Mouse (Mus musculus): ENCODE measurements around the gene Zdhhc25. TPM values are rescaled to one million over a fixed set of nuclear protein-coding genes. Genes with fewer than 3 reads are reported as not detected.
A peak's percentile ranks its signal among the peaks of the same experiment; 100 is the strongest.

Gene Zdhhc25
- polyA plus RNA-seq, 1 experiment from 2014 or later, result not detected

- Histone ChIP-seq H3K9ac (no peak overlapping the region), H3K27me3 (ENCODE audit: insufficient read depth, low read length) (no peaks in the 10 kb centered on the region), H3K27ac (ENCODE audit: low read depth) (no peak overlapping the region), H3K4me1 (ENCODE audit: insufficient read depth) (no peaks in the 10 kb centered on the region), H3K36me3 (ENCODE audit: insufficient read depth) (no peaks in the 10 kb centered on the region), H3K9me3 (ENCODE audit: low read depth, low read length) (no peaks in the 10 kb centered on the region), H3K4me2 (no peak overlapping the region), H3K4me3 (ENCODE audit: low read depth, low read length) (no peak overlapping the region)
- no peak for ATAC-seq (ENCODE audit: insufficient read depth)
- WGBS, result 70% methylated on average over 16 of the region's 16 CpGs
- no peak for DNase-seq
- no peak for TF ChIP-seq CTCF (IDR thresholded peaks at IDR 0.05; ENCODE audit: low read depth)
Observed at GRCm38 (mm10) chr15:88617125-88617524, 17.0 kb downstream of the Zdhhc25 start.

- no peak overlapping the region for H3K4me2 ChIP-seq
- ATAC-seq (ENCODE audit: insufficient read depth) (no peak), DNase-seq (peak; percentile 66)
- no peaks in the 10 kb centered on the region for H3K9me3 ChIP-seq (ENCODE audit: low read depth, low read length)
- no peaks in the 10 kb centered on the region for H3K27me3 ChIP-seq (ENCODE audit: insufficient read depth, low read length)
- peak; percentile 48 for TF ChIP-seq CTCF (IDR thresholded peaks at IDR 0.05; ENCODE audit: low read depth)
- H3K27ac ChIP-seq (ENCODE audit: low read depth), result no peak overlapping the region
- H3K9ac ChIP-seq, result no peak overlapping the region
- 37% methylated on average over 17 of the region's 17 CpGs for WGBS
- H3K36me3 ChIP-seq (ENCODE audit: insufficient read depth), result no peaks in the 10 kb centered on the region
- H3K4me1 ChIP-seq (ENCODE audit: insufficient read depth), result no peaks in the 10 kb centered on the region
- H3K4me3 ChIP-seq (ENCODE audit: low read depth, low read length), result no peak overlapping the region
Observed at GRCm38 (mm10) chr15:88618008-88618773, 18.1 kb downstream of the Zdhhc25 start.

DNA sequence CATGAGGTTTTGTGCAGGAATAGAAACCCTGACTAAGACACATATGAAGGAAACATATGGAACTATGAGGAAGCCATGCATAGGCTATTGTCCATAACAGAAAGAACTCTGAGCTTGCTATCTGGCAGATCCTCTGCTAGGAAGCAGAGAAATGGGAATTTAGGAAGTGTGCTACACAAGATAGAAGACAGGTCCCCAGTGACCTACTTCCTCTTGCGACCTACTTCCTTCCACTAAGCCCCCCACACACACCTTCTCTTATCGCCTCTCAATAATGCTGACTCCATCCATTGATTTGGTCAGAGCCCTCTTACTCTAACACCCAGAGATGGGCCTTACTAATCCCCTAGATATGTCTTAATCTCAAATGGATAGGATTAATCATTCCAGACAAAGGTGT is 19.9 kb downstream of the Zdhhc25 start:
- DNase-seq, result no peak
- H3K36me3 ChIP-seq (ENCODE audit: insufficient read depth), result no peaks in the 10 kb centered on the region
- H3K27me3 ChIP-seq (ENCODE audit: insufficient read depth, low read length), result no peaks in the 10 kb centered on the region
- no peak overlapping the region for H3K27ac ChIP-seq (ENCODE audit: low read depth)
- no peak overlapping the region for H3K9ac ChIP-seq
- no peak for TF ChIP-seq CTCF (IDR thresholded peaks at IDR 0.05; ENCODE audit: low read depth)
- no peaks in the 10 kb centered on the region for H3K4me1 ChIP-seq (ENCODE audit: insufficient read depth)
- no peak for ATAC-seq (ENCODE audit: insufficient read depth)
- 86% methylated on average over 2 of the region's 2 CpGs for WGBS
- H3K4me3 ChIP-seq (ENCODE audit: low read depth, low read length), result no peak overlapping the region
- no peaks in the 10 kb centered on the region for H3K9me3 ChIP-seq (ENCODE audit: low read depth, low read length)
- no peak overlapping the region for H3K4me2 ChIP-seq

DNA sequence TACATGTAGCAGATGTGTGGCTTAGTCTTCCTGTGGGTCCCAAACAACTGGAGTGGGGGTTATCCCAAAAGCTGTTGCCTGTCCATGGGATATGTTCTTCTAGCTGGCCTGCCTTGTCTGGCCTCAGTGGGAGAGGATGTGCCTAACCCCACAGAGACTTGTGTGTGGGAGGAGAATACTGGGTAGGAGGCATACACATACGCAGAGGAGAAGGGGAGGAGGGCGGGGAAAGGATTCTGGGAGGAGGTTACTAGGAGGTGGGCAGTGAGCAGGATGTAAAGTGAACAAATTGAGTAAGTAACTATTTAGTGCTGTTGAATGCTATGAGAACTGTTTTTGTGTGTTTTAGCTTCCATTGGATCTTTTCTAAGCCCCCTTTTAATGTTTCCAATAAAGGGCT is 23.8 kb downstream of the Zdhhc25 start:
- no peaks in the 10 kb centered on the region for H3K27me3 ChIP-seq (ENCODE audit: insufficient read depth, low read length)
- H3K4me1 ChIP-seq (ENCODE audit: insufficient read depth), result no peaks in the 10 kb centered on the region
- no peak overlapping the region for H3K9ac ChIP-seq
- no peaks in the 10 kb centered on the region for H3K36me3 ChIP-seq (ENCODE audit: insufficient read depth)
- no peaks in the 10 kb centered on the region for H3K9me3 ChIP-seq (ENCODE audit: low read depth, low read length)
- DNase-seq (no peak), ATAC-seq (ENCODE audit: insufficient read depth) (no peak)
- no peak overlapping the region for H3K27ac ChIP-seq (ENCODE audit: low read depth)
- H3K4me3 ChIP-seq (ENCODE audit: low read depth, low read length), result no peak overlapping the region
- WGBS, result 79% methylated on average over 2 of the region's 2 CpGs
- H3K4me2 ChIP-seq, result no peak overlapping the region
- no peak for TF ChIP-seq CTCF (IDR thresholded peaks at IDR 0.05; ENCODE audit: low read depth)

- no peak overlapping the region for H3K9ac ChIP-seq
- no peaks in the 10 kb centered on the region for H3K27me3 ChIP-seq (ENCODE audit: insufficient read depth, low read length)
- ATAC-seq (ENCODE audit: insufficient read depth) (no peak), DNase-seq (no peak)
- no peak overlapping the region for H3K4me2 ChIP-seq
- H3K4me3 ChIP-seq (ENCODE audit: low read depth, low read length), result no peak overlapping the region
- TF ChIP-seq CTCF (IDR thresholded peaks at IDR 0.05; ENCODE audit: low read depth), result no peak
- H3K4me1 ChIP-seq (ENCODE audit: insufficient read depth), result no peaks in the 10 kb centered on the region
- H3K36me3 ChIP-seq (ENCODE audit: insufficient read depth), result no peaks in the 10 kb centered on the region
- H3K9me3 ChIP-seq (ENCODE audit: low read depth, low read length), result no peaks in the 10 kb centered on the region
- H3K27ac ChIP-seq (ENCODE audit: low read depth), result no peak overlapping the region
- 86% methylated on average over 6 of the region's 6 CpGs for WGBS
Observed at GRCm38 (mm10) chr15:88624874-88625277, 24.8 kb downstream of the Zdhhc25 start.

GRCm38 (mm10) chr15:88625303-88626066 is 25.4 kb downstream of the Zdhhc25 start:
- no peak for DNase-seq
- ATAC-seq (ENCODE audit: insufficient read depth), result no peak
- TF ChIP-seq CTCF (IDR thresholded peaks at IDR 0.05; ENCODE audit: low read depth), result no peak
- H3K27me3 ChIP-seq (ENCODE audit: insufficient read depth, low read length), result no peaks in the 10 kb centered on the region
- H3K36me3 ChIP-seq (ENCODE audit: insufficient read depth), result no peaks in the 10 kb centered on the region
- WGBS, result 73% methylated on average over 3 of the region's 3 CpGs
- no peak overlapping the region for H3K4me3 ChIP-seq (ENCODE audit: low read depth, low read length)
- H3K9ac ChIP-seq, result no peak overlapping the region
- no peaks in the 10 kb centered on the region for H3K4me1 ChIP-seq (ENCODE audit: insufficient read depth)
- no peaks in the 10 kb centered on the region for H3K9me3 ChIP-seq (ENCODE audit: low read depth, low read length)
- no peak overlapping the region for H3K27ac ChIP-seq (ENCODE audit: low read depth)
- H3K4me2 ChIP-seq, result no peak overlapping the region

DNA sequence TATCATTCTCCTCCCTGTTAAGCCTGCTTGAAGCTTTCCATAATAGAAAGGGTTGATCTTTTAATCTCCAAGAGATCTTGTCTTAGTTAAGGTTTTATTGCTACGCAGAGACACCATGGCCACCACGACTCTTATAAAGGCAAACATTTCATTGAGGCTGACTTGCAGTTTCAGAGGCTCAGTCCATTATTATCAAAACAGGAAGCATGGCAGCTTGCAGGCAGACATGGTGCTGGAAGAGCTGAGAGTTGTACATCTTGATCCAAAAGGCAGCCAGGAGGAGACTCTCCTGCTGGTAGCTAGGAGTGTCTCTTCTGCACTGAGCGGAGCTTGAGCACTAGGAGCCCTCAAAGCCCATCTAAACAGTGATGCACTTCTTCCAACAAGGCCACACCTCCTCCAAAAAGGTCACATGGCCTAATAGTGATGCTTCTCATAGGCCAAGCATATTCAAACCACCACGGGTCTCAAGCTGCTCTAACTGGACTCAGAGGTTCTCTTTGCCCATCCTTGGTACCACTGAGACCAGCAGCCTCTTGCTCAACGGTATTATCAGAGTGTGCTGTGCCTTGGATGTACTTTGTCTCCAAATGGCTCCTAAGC is 26.9 kb downstream of the Zdhhc25 start:
- DNase-seq (no peak), ATAC-seq (ENCODE audit: insufficient read depth) (no peak)
- Histone ChIP-seq H3K4me3 (ENCODE audit: low read depth, low read length) (no peak overlapping the region), H3K27me3 (ENCODE audit: insufficient read depth, low read length) (no peaks in the 10 kb centered on the region), H3K4me2 (no peak overlapping the region), H3K9ac (no peak overlapping the region), H3K27ac (ENCODE audit: low read depth) (no peak overlapping the region), H3K36me3 (ENCODE audit: insufficient read depth) (no peaks in the 10 kb centered on the region), H3K4me1 (ENCODE audit: insufficient read depth) (no peaks in the 10 kb centered on the region), H3K9me3 (ENCODE audit: low read depth, low read length) (no peaks in the 10 kb centered on the region)
- WGBS, result 79% methylated on average over 5 of the region's 5 CpGs
- no peak for TF ChIP-seq CTCF (IDR thresholded peaks at IDR 0.05; ENCODE audit: low read depth)

Data from lung, embryonic 14.5 days (tissue).